Mouse (Mus musculus): Measurements from ENCODE around the gene Zbtb49. TPM values are rescaled to one million over a fixed set of nuclear protein-coding genes. Genes with fewer than 3 reads are reported as not detected.
A peak's percentile ranks its signal among the peaks of the same experiment; 100 is the strongest.

Zbtb49 gene
- polyA plus RNA-seq, 1 experiment from 2014 or later: 19.8 TPM

DNA sequence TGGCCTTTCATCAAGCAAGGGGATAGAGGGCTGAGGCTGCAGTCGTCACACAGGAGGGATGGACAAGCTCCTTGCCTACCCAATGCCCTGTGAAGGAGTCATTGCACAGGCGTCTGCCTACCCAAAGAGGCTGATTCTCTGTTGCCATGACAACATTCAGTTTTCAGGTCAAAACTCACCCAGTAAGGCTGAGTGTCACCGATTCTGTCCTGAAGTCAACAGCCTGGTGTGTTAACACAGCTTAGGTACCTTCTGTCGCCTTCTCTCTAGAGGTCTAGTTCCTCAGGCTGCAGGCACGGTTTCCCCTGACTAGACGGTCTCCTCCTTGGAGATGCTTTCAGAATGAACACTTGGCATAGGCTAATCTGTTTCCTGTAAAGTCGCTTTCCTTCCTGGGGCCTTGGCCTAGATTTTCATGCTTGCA is 14.9 kb downstream of the Zbtb49 start:
- Histone ChIP-seq H3K9ac (ENCODE audit: low read depth, low read length) (no peak overlapping the region), H3K36me3 (ENCODE audit: control insufficient read depth, insufficient read depth, low read length) (peaks cover 37% of the 10 kb centered on the region), H3K9me3 (replicated peaks; ENCODE audit: control insufficient read depth, low read length, poor library complexity, severe bottlenecking) (no peaks in the 10 kb centered on the region), H3K4me3 (ENCODE audit: low read depth, low read length) (no peak overlapping the region), H3K27me3 (ENCODE audit: control insufficient read depth, insufficient read depth, low read depth, low read length) (no peaks in the 10 kb centered on the region), H3K27ac (ENCODE audit: low read length) (no peak overlapping the region), H3K4me1 (ENCODE audit: control insufficient read depth, insufficient read depth, low read length) (no peaks in the 10 kb centered on the region), H3K4me2 (ENCODE audit: low read length) (no peak overlapping the region)
- WGBS: 84% methylated on average over 7 of the region's 7 CpGs
- ATAC-seq: no peak

GRCm38 (mm10) chr5:38199686-38200085 is 20.6 kb downstream of the Zbtb49 start:
- H3K36me3 ChIP-seq (ENCODE audit: control insufficient read depth, insufficient read depth, low read length): peaks cover 26% of the 10 kb centered on the region
- H3K4me3 ChIP-seq (ENCODE audit: low read depth, low read length): no peak overlapping the region
- H3K27ac ChIP-seq (ENCODE audit: low read length): no peak overlapping the region
- WGBS: 88% methylated on average over 2 of the region's 2 CpGs
- no peak overlapping the region for H3K9ac ChIP-seq (ENCODE audit: low read depth, low read length)
- no peaks in the 10 kb centered on the region for H3K27me3 ChIP-seq (ENCODE audit: control insufficient read depth, insufficient read depth, low read depth, low read length)
- no peaks in the 10 kb centered on the region for H3K9me3 ChIP-seq (replicated peaks; ENCODE audit: control insufficient read depth, low read length, poor library complexity, severe bottlenecking)
- H3K4me1 ChIP-seq (ENCODE audit: control insufficient read depth, insufficient read depth, low read length): peaks cover 2% of the 10 kb centered on the region; the same call in 1 of the 2 replicates
- no peak for ATAC-seq
- H3K4me2 ChIP-seq (ENCODE audit: low read length): no peak overlapping the region

- peak; percentile 79 for ATAC-seq
- H3K36me3 ChIP-seq (ENCODE audit: control insufficient read depth, insufficient read depth, low read length): peaks cover 14% of the 10 kb centered on the region
- H3K4me2 ChIP-seq (ENCODE audit: low read length): no peak overlapping the region
- no peak overlapping the region for H3K9ac ChIP-seq (ENCODE audit: low read depth, low read length)
- no peak overlapping the region for H3K27ac ChIP-seq (ENCODE audit: low read length)
- no peak overlapping the region for H3K4me3 ChIP-seq (ENCODE audit: low read depth, low read length)
- 14% methylated on average over 7 of the region's 7 CpGs for WGBS
- H3K4me1 ChIP-seq (ENCODE audit: control insufficient read depth, insufficient read depth, low read length): peaks cover 2% of the 10 kb centered on the region; the same call in 1 of the 2 replicates
- H3K27me3 ChIP-seq (ENCODE audit: control insufficient read depth, insufficient read depth, low read depth, low read length): no peaks in the 10 kb centered on the region
- H3K9me3 ChIP-seq (replicated peaks; ENCODE audit: control insufficient read depth, low read length, poor library complexity, severe bottlenecking): no peaks in the 10 kb centered on the region
Measured at GRCm38 (mm10) chr5:38197482-38197823, 22.8 kb downstream of the Zbtb49 start.

DNA sequence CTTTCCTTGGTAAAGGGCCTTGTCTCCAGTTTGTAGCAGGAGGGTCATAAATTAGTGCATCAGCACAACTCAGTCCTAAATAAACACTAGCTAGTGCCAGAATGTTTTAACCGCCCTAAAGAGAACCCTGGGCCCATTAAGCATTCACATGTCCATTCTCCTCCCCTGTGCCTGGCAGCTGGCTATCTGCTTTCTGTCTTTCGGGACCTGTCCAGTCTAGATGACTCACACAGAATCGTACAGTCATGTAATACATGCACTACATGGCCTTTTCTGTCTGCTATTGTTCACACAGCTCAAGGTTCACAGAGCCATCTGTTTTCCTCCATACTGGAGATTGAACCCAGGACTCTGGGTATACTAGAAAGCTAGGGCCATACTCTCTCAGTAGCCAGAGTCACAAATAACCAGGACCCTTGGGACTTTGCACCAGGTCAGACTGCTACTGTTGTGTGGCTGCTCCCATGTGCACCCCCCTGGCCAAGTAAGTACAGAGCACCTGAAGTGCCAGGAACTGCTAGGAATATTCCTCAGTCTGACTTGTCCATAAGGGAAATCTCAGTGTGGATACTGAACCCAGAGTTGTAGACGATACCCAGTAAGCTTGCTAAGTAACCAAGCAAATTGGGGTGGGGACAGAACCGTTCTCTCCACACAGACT is 23.3 kb downstream of the Zbtb49 start:
- Histone ChIP-seq H3K9me3 (replicated peaks; ENCODE audit: control insufficient read depth, low read length, poor library complexity, severe bottlenecking) (no peaks in the 10 kb centered on the region), H3K4me1 (ENCODE audit: control insufficient read depth, insufficient read depth, low read length) (peaks cover 2% of the 10 kb centered on the region; the same call in 1 of the 2 replicates), H3K27me3 (ENCODE audit: control insufficient read depth, insufficient read depth, low read depth, low read length) (no peaks in the 10 kb centered on the region), H3K4me2 (ENCODE audit: low read length) (no peak overlapping the region), H3K4me3 (ENCODE audit: low read depth, low read length) (no peak overlapping the region), H3K9ac (ENCODE audit: low read depth, low read length) (no peak overlapping the region), H3K36me3 (ENCODE audit: control insufficient read depth, insufficient read depth, low read length) (peaks cover 11% of the 10 kb centered on the region), H3K27ac (ENCODE audit: low read length) (no peak overlapping the region)
- 72% methylated on average over 5 of the region's 5 CpGs for WGBS
- ATAC-seq: peak; percentile 21

- H3K9ac ChIP-seq (ENCODE audit: low read depth, low read length): no peak overlapping the region
- no peak overlapping the region for H3K4me3 ChIP-seq (ENCODE audit: low read depth, low read length)
- no peak for ATAC-seq
- peaks cover 5% of the 10 kb centered on the region for H3K36me3 ChIP-seq (ENCODE audit: control insufficient read depth, insufficient read depth, low read length)
- H3K27ac ChIP-seq (ENCODE audit: low read length): no peak overlapping the region
- no peak overlapping the region for H3K4me2 ChIP-seq (ENCODE audit: low read length)
- peaks cover 2% of the 10 kb centered on the region; the same call in 1 of the 2 replicates for H3K4me1 ChIP-seq (ENCODE audit: control insufficient read depth, insufficient read depth, low read length)
- no peaks in the 10 kb centered on the region for H3K9me3 ChIP-seq (replicated peaks; ENCODE audit: control insufficient read depth, low read length, poor library complexity, severe bottlenecking)
- no peaks in the 10 kb centered on the region for H3K27me3 ChIP-seq (ENCODE audit: control insufficient read depth, insufficient read depth, low read depth, low read length)
Measured at GRCm38 (mm10) chr5:38195941-38196340, 24.3 kb downstream of the Zbtb49 start.

DNA sequence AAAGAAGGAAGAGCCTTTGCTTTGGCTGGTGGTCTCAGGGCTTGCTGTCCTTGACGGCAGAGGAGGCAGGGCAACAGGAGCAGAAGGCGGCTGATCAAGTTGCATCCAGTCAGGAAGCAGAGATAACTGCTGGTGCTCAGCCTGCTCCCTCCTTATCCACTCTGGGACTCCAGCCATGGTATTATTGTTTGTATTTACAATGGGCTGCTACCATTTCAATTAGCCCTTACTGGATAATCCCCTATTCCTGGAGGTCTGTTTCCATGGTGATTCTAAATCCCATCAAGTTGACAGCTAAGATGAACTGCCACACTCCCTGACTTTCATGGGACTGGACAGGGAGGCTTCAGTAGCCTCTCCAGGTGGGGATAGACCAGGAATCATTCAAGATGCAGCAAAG is 25.3 kb downstream of the Zbtb49 start:
- Histone ChIP-seq H3K9ac (ENCODE audit: low read depth, low read length) (no peak overlapping the region), H3K36me3 (ENCODE audit: control insufficient read depth, insufficient read depth, low read length) (no peaks in the 10 kb centered on the region; the same call in 1 of the 2 replicates), H3K27me3 (ENCODE audit: control insufficient read depth, insufficient read depth, low read depth, low read length) (no peaks in the 10 kb centered on the region), H3K4me3 (ENCODE audit: low read depth, low read length) (no peak overlapping the region), H3K27ac (ENCODE audit: low read length) (no peak overlapping the region), H3K4me2 (ENCODE audit: low read length) (no peak overlapping the region), H3K4me1 (ENCODE audit: control insufficient read depth, insufficient read depth, low read length) (peaks cover 2% of the 10 kb centered on the region; the same call in 1 of the 2 replicates), H3K9me3 (replicated peaks; ENCODE audit: control insufficient read depth, low read length, poor library complexity, severe bottlenecking) (no peaks in the 10 kb centered on the region)
- ATAC-seq: no peak; the same call in 1 of the 2 replicates
- 6% methylated on average over 2 of the region's 2 CpGs for WGBS

- Histone ChIP-seq H3K4me3 (ENCODE audit: low read depth, low read length) (no peak overlapping the region), H3K4me1 (ENCODE audit: control insufficient read depth, insufficient read depth, low read length) (peaks cover 2% of the 10 kb centered on the region; the same call in 1 of the 2 replicates), H3K9ac (ENCODE audit: low read depth, low read length) (no peak overlapping the region), H3K9me3 (replicated peaks; ENCODE audit: control insufficient read depth, low read length, poor library complexity, severe bottlenecking) (no peaks in the 10 kb centered on the region), H3K4me2 (ENCODE audit: low read length) (no peak overlapping the region), H3K27me3 (ENCODE audit: control insufficient read depth, insufficient read depth, low read depth, low read length) (no peaks in the 10 kb centered on the region), H3K36me3 (ENCODE audit: control insufficient read depth, insufficient read depth, low read length) (no peaks in the 10 kb centered on the region), H3K27ac (ENCODE audit: low read length) (no peak overlapping the region)
- 95% methylated on average over 3 of the region's 3 CpGs for WGBS
- ATAC-seq: no peak
Measured at GRCm38 (mm10) chr5:38190907-38191306, 29.4 kb downstream of the Zbtb49 start.

DNA sequence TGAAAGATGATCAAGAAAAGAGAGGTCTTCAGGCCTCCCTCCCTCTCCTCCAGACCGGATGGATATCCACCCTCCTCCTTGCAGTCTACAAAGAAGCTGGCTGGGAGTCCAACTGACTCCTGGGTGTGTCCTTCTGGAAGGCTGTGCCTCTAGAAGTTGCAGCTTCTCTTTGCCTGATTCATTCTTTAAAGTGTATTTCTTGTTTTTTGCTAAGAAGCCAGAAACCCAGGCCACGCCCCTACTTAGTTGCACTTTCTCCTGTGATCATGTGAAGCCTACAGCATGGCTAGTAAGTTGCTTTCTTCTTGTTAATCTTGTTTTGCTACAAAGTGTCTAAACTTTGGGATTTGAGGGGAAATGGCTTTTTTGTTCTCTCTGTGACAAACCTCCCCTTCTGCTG is 33.3 kb downstream of the Zbtb49 start:
- H3K4me3 ChIP-seq (ENCODE audit: low read depth, low read length): no peak overlapping the region
- H3K4me1 ChIP-seq (ENCODE audit: control insufficient read depth, insufficient read depth, low read length): no peaks in the 10 kb centered on the region
- H3K4me2 ChIP-seq (ENCODE audit: low read length): no peak overlapping the region
- 91% methylated on average over 2 of the region's 2 CpGs for WGBS
- no peaks in the 10 kb centered on the region for H3K27me3 ChIP-seq (ENCODE audit: control insufficient read depth, insufficient read depth, low read depth, low read length)
- H3K36me3 ChIP-seq (ENCODE audit: control insufficient read depth, insufficient read depth, low read length): no peaks in the 10 kb centered on the region
- no peak for ATAC-seq
- no peak overlapping the region for H3K9ac ChIP-seq (ENCODE audit: low read depth, low read length)
- H3K27ac ChIP-seq (ENCODE audit: low read length): no peak overlapping the region
- H3K9me3 ChIP-seq (replicated peaks; ENCODE audit: control insufficient read depth, low read length, poor library complexity, severe bottlenecking): no peaks in the 10 kb centered on the region

DNA sequence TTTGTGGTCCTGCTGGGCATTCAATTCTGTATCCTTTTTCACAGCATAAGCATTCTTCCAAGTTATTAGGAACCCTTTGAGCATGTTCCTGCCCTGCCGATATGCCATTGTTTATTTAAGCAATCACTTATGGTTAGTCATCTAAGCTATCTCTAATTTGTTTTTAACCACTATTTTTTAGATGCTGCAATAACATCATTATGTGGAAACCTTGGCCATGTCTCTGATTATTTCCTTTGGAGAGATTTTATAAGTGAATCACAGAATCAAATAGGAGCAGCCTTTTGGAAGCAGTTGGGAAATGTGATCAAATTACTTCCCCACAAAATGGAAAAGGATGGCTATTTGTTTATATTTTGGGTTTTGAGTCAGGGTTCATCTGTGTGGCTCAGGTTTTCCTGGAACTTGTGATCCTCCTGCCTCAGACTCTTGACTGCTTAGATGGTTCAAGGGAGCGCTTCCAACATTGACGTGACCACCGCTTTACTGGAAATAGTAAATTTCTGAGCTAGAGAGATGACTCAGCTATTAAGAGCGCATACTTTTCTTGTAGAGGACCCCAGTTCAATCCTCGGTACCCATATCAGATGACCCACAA is 35.5 kb downstream of the Zbtb49 start:
- Histone ChIP-seq H3K36me3 (ENCODE audit: control insufficient read depth, insufficient read depth, low read length) (no peaks in the 10 kb centered on the region), H3K27me3 (ENCODE audit: control insufficient read depth, insufficient read depth, low read depth, low read length) (no peaks in the 10 kb centered on the region), H3K9me3 (replicated peaks; ENCODE audit: control insufficient read depth, low read length, poor library complexity, severe bottlenecking) (no peaks in the 10 kb centered on the region), H3K9ac (ENCODE audit: low read depth, low read length) (no peak overlapping the region), H3K4me3 (ENCODE audit: low read depth, low read length) (no peak overlapping the region), H3K4me1 (ENCODE audit: control insufficient read depth, insufficient read depth, low read length) (no peaks in the 10 kb centered on the region), H3K27ac (ENCODE audit: low read length) (no peak overlapping the region), H3K4me2 (ENCODE audit: low read length) (no peak overlapping the region)
- no peak for ATAC-seq
- WGBS: 87% methylated on average over 6 of the region's 6 CpGs
